Mouse (Mus musculus) E14TG2a.4 (cell line): ENCODE measurements around the gene Fcgr1.
"Not testable (repeated sequence)": the region's sequence is repeated elsewhere in the genome, so short reads cannot be mapped to it uniquely, and the experiment has no call there.

ENCODE experiments used
- H3K27me3 ChIP-seq: 2 replicates; pipeline ENCODE4 v1.6.1; 2014; ENCODE audit warnings: low read length, control low read depth; ENCODE audit not compliant: insufficient read depth
- H3K36me3 ChIP-seq: 2 replicates; pipeline ENCODE4 v1.6.1; 2014; ENCODE audit warnings: low read length, control low read depth; ENCODE audit not compliant: insufficient read depth
- H3K4me1 ChIP-seq: replicated peaks from 2 replicates; pipeline ENCODE4 v1.6.1; 2014; ENCODE audit warnings: low read depth, low read length, control low read depth
- H3K4me3 ChIP-seq: replicated peaks from 2 replicates; pipeline ENCODE4 v1.5.1; 2014; ENCODE audit warnings: mild to moderate bottlenecking, low read length
- H3K9me3 ChIP-seq: 2 replicates; pipeline ENCODE4 v1.6.1; 2014; ENCODE audit warnings: low read length, control low read depth
- CTCF ChIP-seq: conservative IDR thresholded peaks from 2 replicates; pipeline ENCODE4 v1.5.1; 2014; ENCODE audit warnings: low read length
- NANOG ChIP-seq: IDR thresholded peaks from 2 replicates; pipeline ENCODE4 v1.6.1; 2014; ENCODE audit warnings: borderline replicate concordance, low read length, mixed read lengths
- POU5F1 ChIP-seq: IDR thresholded peaks from 2 replicates; pipeline ENCODE4 v1.6.1; 2014; ENCODE audit warnings: low read length, borderline replicate concordance

Fcgr1 gene

DNA sequence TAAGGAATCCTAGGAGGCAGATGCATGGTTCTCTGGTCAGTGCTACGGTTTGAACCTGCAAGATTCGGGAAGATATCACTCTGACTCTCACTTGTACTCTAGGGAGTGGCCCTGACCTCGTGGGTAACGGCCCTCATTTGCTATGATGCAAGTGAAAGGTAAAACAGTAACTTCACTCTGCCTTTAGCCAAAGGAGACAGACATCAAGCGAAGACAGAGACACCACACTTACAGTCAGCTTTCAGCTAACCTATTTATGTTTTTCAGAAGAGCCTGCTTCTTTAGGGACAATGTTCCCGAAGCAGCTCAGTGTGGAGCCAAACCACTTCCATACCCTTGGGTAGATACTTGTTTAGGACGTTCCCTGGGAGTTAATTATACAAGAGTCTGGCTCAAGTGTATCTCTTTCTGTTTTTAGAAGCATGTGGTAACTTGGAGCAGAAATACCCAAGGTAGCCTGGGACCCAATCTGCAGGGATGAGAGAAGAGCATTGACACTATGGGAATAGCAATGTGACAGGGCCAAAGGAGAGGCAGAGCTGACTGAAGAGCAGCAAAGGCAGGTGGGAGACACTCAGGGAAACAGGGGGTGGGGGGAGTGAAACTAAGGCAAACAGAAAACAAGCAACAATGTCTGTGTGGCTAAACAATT lies 49.7 kb downstream of the Fcgr1 start:
- Histone ChIP-seq H3K27me3 (no peaks in the 10 kb centered on the region), H3K4me1 (peaks cover 50% of the 10 kb centered on the region), H3K36me3 (peaks cover 6% of the 10 kb centered on the region; the same call in 1 of the 2 replicates), H3K9me3 (no peaks in the 10 kb centered on the region), H3K4me3 (peak overlapping the region; percentile 82)
- TF ChIP-seq NANOG (no peak), CTCF (no peak), POU5F1 (no peak)

DNA sequence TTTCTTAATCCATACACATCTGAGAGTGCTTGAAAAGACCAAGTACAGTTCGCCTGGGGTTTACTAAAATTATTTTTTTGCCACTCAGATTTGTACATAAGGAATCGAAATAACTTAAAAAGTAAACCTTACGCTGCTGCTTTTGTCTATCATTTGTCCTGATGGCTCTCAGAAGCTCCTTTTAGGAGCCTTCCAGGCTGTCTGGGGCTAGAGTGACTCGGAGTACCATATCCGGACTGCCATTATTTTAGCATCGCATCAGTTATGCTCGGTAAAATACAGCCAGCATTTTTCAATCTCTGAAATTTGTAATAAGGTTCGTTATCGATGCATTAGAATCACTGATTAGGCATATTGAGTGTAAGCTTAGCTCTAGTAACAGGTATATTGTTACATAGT lies 53.0 kb downstream of the Fcgr1 start:
- H3K4me1 ChIP-seq, result peaks cover 60% of the 10 kb centered on the region
- TF ChIP-seq POU5F1 (no peak), NANOG (no peak), CTCF (no peak)
- H3K36me3 ChIP-seq, result peaks cover 19% of the 10 kb centered on the region; the same call in 1 of the 2 replicates
- no peaks in the 10 kb centered on the region for H3K9me3 ChIP-seq
- peak overlapping the region; percentile 54 for H3K4me3 ChIP-seq
- no peaks in the 10 kb centered on the region for H3K27me3 ChIP-seq

DNA sequence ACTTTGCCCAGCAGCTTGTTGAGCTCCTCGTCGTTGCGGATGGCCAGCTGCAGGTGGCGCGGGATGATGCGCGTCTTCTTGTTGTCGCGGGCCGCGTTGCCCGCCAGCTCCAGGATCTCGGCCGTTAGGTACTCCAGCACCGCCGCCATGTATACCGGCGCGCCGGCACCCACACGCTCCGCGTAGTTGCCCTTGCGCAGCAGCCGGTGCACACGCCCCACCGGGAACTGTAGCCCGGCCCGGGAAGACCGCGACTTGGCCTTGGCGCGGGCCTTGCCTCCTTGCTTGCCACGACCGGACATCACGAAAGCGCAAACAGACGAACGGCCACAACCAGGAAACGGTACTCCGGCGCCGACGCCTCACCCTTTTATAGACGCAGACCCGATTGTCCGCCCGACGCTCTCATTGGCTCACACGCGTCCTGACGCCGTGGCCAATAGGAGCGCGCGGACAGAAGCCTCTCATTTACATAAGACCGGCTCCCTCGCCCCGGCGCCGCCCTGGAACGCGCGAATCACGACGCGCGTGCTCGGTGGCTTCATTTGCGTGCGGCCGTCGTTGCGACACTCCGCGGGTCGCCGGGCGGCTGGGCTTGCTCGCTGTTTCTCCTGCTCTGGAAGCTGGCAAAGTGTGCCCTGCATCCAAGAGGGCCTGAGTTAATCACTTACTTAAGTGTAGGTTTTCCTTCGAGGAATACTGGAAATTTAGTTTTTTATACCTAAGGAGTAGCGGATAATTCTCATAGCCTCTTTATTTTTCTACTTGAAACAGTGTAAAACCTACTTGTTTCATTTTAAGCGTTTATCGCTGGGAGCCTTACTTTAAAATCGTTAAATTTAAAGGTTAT lies 53.6 kb downstream of the Fcgr1 start, which contains the start of gene Hist2h2aa2:
TSS of gene Hist2h2aa2 (minus strand) at position 328 of the 850 bp plus-strand sequence.
- not testable (repeated sequence) for H3K27me3 ChIP-seq, H3K9me3 ChIP-seq
- peak within 1 kb of the TSS; percentile 72 for H3K4me3 ChIP-seq
- peaks cover 60% of the 10 kb centered on the region for H3K4me1 ChIP-seq
- peaks cover 25% of the 10 kb centered on the region; the same call in 1 of the 2 replicates for H3K36me3 ChIP-seq

DNA sequence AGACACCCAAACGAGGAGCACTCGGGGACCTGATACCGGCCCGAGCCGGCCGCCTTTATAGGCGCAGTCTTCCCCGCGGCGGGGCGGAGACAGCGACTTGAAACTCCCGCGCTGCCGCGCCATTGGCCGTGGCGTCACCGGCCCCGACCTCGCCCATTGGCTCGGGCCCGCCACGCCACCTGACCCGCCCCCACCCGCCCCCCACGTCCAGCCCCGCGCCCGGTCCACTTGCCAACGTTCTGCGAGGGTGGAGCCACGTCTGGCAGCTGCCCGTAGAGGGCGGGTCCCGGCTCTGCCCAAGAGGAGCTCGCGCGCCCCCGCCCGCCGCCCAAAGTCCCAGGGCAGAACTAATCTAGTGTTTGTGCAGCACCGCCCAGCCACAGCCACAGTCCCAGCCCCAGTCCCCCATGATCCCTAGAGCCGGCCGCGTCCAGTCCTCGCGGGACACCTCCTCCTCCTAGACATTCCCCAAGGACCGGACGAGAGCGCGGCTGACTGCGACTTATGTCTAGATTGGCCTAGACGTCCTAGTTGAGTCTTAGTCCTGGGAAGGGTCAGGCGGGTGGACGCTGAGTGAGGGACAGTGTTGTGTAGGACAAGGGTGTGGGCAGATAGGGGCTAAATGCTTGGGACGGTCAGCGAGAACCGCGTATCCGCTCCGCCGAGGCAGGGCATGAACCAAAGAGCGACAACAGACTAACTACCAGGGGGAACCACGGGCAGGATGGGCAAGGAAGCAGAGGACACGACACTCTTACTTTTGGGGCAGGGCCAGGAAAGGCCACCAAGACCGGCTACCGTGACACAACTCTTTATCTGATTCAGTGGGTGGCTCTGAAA lies 54.6 kb downstream of the Fcgr1 start, which contains the start of gene Hist2h3c2:
TSS of gene Hist2h3c2 (minus strand) at position 174 of the 840 bp plus-strand sequence.
- Histone ChIP-seq H3K36me3 (peaks cover 26% of the 10 kb centered on the region; the same call in 1 of the 2 replicates), H3K4me3 (peak within 1 kb of the TSS; percentile 81), H3K4me1 (peaks cover 55% of the 10 kb centered on the region)
- not testable (repeated sequence) for H3K27me3 ChIP-seq, H3K9me3 ChIP-seq

DNA sequence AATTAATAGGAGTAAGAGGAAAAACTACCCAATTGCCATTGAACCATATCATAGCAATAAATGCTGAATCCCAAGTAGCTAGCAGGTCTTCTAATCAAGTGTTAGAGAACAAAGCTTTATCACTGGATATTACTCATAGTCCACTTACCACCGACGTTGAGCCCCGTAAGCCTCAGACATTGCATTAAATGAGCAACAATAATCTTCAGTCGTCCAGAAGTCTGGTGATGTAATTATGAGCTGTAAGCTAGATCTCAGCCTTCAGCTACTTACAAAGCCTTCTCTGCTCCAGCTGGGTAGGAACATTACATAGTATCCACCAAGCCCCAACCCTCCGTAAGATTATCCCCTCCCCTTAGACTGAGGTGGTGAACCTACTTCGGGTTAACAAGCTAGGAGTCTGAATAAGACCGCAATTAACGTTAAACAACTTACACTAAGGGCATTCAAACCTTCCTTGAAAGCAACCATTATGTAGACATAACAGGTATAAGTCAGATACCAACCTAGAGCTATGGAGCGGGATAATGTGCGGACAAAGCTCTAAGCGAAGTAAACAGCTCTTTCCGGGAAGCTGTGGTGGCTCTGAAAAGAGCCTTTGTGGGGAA lies 55.8 kb downstream of the Fcgr1 start:
- TF ChIP-seq POU5F1, result no peak
- TF ChIP-seq CTCF, result no peak
- no peak for TF ChIP-seq NANOG
- Histone ChIP-seq H3K4me1 (peaks cover 43% of the 10 kb centered on the region), H3K9me3 (no peaks in the 10 kb centered on the region), H3K36me3 (peaks cover 26% of the 10 kb centered on the region; the same call in 1 of the 2 replicates), H3K27me3 (no peaks in the 10 kb centered on the region), H3K4me3 (peak overlapping the region; percentile 81)

DNA sequence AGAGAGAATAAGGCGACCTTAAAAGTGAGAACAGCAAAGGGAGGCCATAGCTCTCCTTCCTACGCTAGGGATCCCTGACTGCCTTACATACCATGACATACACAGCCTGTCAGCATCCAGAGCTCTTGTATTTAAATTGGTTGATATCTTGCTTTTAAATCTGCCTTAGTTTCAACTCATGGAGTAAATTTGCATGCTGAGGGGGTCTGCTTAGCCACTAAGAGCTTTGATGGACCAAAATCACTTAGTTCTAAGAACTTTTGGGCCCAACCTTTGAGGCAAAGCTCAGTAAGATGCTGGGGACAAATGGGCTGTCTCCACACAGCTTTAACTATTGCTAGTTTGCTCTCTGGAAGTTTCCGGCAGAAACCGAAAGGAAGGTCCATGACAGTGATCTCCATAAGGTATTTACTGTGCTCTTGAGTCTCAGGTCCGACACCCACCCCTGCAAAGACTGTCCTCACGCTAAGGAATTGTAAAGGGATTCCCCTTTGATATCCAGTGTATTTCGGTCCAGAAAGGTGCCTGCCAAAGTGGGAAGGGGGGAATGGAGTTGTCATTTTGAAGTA lies 56.4 kb downstream of the Fcgr1 start:
- H3K4me3 ChIP-seq, result peak overlapping the region; percentile 81
- peaks cover 37% of the 10 kb centered on the region for H3K4me1 ChIP-seq
- TF ChIP-seq POU5F1 (no peak), CTCF (no peak), NANOG (no peak)
- no peaks in the 10 kb centered on the region for H3K9me3 ChIP-seq
- H3K27me3 ChIP-seq, result no peaks in the 10 kb centered on the region
- H3K36me3 ChIP-seq, result peaks cover 26% of the 10 kb centered on the region; the same call in 1 of the 2 replicates

DNA sequence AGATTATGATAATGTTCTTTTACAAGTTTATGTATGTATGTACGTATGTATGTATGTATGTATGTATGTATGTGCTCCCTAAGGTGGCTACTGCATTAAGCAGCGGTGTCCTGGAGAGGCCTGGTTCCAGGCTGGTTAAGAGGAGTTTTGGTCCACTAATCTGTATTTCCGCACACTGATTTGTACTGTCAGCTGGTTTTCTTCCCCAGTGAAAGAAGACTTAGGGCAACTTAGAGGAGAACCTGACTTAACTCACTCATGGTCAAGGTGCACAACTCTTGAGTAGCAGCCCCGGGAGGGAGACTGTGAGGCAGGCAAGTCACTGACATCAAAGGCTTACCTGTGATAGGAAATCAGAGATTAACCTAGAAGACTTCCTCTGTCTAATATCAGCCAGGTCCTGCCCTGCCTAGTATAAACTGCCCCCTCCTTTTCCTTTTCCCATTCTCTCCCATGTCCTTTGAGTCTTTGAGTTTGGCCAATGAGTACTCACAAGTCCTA lies 56.9 kb downstream of the Fcgr1 start:
- peaks cover 26% of the 10 kb centered on the region; the same call in 1 of the 2 replicates for H3K36me3 ChIP-seq
- H3K9me3 ChIP-seq, result no peaks in the 10 kb centered on the region
- peak overlapping the region; percentile 81 for H3K4me3 ChIP-seq
- no peak for TF ChIP-seq NANOG
- TF ChIP-seq POU5F1, result no peak
- TF ChIP-seq CTCF, result no peak
- peaks cover 32% of the 10 kb centered on the region for H3K4me1 ChIP-seq
- H3K27me3 ChIP-seq, result no peaks in the 10 kb centered on the region

DNA sequence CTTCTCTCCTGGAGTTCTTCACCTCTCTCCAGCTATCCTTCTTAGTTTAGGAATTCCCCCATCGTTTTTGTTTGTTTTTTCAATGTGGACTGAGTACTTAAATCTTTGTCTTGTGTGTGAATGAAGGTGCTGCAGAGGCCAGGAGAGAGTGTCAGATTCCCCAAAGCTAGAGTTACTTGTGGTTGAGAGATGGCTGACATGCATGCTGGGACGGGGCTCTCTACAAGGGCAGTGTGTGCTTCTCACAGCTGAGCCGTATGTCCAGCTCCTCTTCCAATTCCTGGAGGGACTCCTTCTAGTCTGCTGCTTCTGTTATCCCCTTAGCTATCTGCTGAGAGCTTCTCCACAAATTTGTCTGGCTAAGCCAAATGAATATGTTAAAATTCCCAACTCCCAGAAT lies 57.9 kb downstream of the Fcgr1 start:
- TF ChIP-seq NANOG, result no peak
- Histone ChIP-seq H3K9me3 (no peaks in the 10 kb centered on the region), H3K36me3 (peaks cover 26% of the 10 kb centered on the region; the same call in 1 of the 2 replicates), H3K27me3 (no peaks in the 10 kb centered on the region), H3K4me3 (no peak overlapping the region), H3K4me1 (peaks cover 21% of the 10 kb centered on the region)
